Mouse (Mus musculus) midbrain, embryonic 11.5 days (tissue): ENCODE results near the gene Vmn1r197. TPM values are rescaled to one million over a fixed set of nuclear protein-coding genes. Genes with fewer than 3 reads are reported as not detected.
"Not testable (repeated sequence)": the region's sequence is repeated elsewhere in the genome, so short reads cannot be mapped to it uniquely, and the experiment has no call there.

Experiments
- ATAC-seq: fragments of 200-750 bp; cut with Nextera tagmentation; 2 replicates; pipeline ENCODE4 v1.8.0; 2017; ENCODE audit warnings: moderate TSS enrichment, moderate library complexity; ENCODE audit not compliant: low FRiP score
- DNase-seq: peaks from one replicate; pipeline ENCODE4 v3.0.0; 2015; ENCODE audit warnings: low spot score; ENCODE audit errors: missing footprints
- H3K27ac ChIP-seq: fragments of 300-500 bp; sonication (generic); 2 replicates; pipeline ENCODE4 v1.5.1; 2014; ENCODE audit warnings: low read depth, low read length
- H3K27me3 ChIP-seq: fragments of 300-500 bp; sonication (generic); 2 replicates; pipeline ENCODE4 v1.6.1; 2014; ENCODE audit warnings: mild to moderate bottlenecking, low read length, moderate library complexity, mixed read lengths; ENCODE audit not compliant: control insufficient read depth, insufficient read depth
- H3K36me3 ChIP-seq: fragments of 300-500 bp; sonication (generic); 2 replicates; pipeline ENCODE4 v1.6.1; 2014; ENCODE audit warnings: mild to moderate bottlenecking, low read length, moderate library complexity, mixed read lengths; ENCODE audit not compliant: control insufficient read depth, insufficient read depth
- H3K4me1 ChIP-seq: fragments of 300-500 bp; sonication (generic); 2 replicates; pipeline ENCODE4 v1.6.1; 2014; ENCODE audit warnings: low read length; ENCODE audit not compliant: control insufficient read depth, insufficient read depth
- H3K4me2 ChIP-seq: fragments of 300-500 bp; sonication (generic); 2 replicates; pipeline ENCODE4 v1.6.1; 2014; ENCODE audit warnings: mild to moderate bottlenecking, moderate library complexity
- H3K4me3 ChIP-seq: fragments of 300-500 bp; sonication (generic); 2 replicates; pipeline ENCODE4 v1.5.1; 2014; ENCODE audit warnings: low read depth, low read length
- H3K9ac ChIP-seq: fragments of 300-500 bp; sonication (generic); 2 replicates; pipeline ENCODE4 v1.6.1; 2014; ENCODE audit warnings: low read length
- H3K9me3 ChIP-seq: fragments of 300-500 bp; sonication (generic); 2 replicates; pipeline ENCODE4 v1.6.1; 2016; ENCODE audit warnings: low read length; ENCODE audit not compliant: control insufficient read depth
- WGBS: fragments of 180-500 bp; shearing (Covaris S2); extraction: QIAGEN DNeasy Blood & Tissue Kit; methylation state at CpG from one replicate; pipeline ENCODE4 v1.1.7; 2014; 5-methylcytosine and 5-hydroxymethylcytosine counted together
- polyA plus RNA-seq: library from polyadenylated mRNA; unstranded; fragments of >200 nt; fragmentation: Nextera tagmentation; extraction: Ambion mirVana; gene quantifications from 2 replicates; pipeline ENCODE4 v1.2.1, GENCODE M21; 2014

Vmn1r197 gene
- polyA plus RNA-seq, 1 experiment from 2014 or later, result not detected

GRCm38 (mm10) chr13:22350813-22351212, 26.4 kb downstream of the Vmn1r197 start:
- Histone ChIP-seq H3K27me3 (no peaks in the 10 kb centered on the region), H3K9ac (no peak overlapping the region), H3K27ac (no peak overlapping the region), H3K4me2 (no peak overlapping the region), H3K9me3 (no peaks in the 10 kb centered on the region), H3K4me1 (no peaks in the 10 kb centered on the region), H3K4me3 (no peak overlapping the region), H3K36me3 (no peaks in the 10 kb centered on the region)
- DNase-seq, result no peak
- no peak for ATAC-seq
- 93% methylated on average over 1 of the region's 1 CpGs for WGBS

- DNase-seq, result no peak
- WGBS, result 85% methylated on average over 2 of the region's 2 CpGs
- Histone ChIP-seq H3K4me1 (no peaks in the 10 kb centered on the region), H3K27ac (no peak within 1 kb of the TSS), H3K27me3 (no peaks in the 10 kb centered on the region), H3K9ac (no peak within 1 kb of the TSS), H3K9me3 (no peaks in the 10 kb centered on the region), H3K36me3 (no peaks in the 10 kb centered on the region), H3K4me3 (no peak within 1 kb of the TSS), H3K4me2 (no peak within 1 kb of the TSS)
- ATAC-seq, result no peak
Observed at GRCm38 (mm10) chr13:22379518-22379917, 55.1 kb downstream of the Vmn1r197 start, which contains the start of gene Vmn1r199. Gene Vmn1r199, plus strand, starts transcription at chr13:22379818.

GRCm38 (mm10) chr13:22381128-22381527, 56.7 kb downstream of the Vmn1r197 start:
- H3K4me2 ChIP-seq, H3K9me3 ChIP-seq, H3K27ac ChIP-seq, ATAC-seq, H3K4me1 ChIP-seq, H3K36me3 ChIP-seq, H3K4me3 ChIP-seq, H3K27me3 ChIP-seq, H3K9ac ChIP-seq, DNase-seq: not testable (repeated sequence)
- WGBS, result 81% methylated on average over 3 of the region's 3 CpGs

Other genes with a start within 250 kb of the Vmn1r197 start
- not detected in 2 replicates for gene Vmn1r188, start 240.1 kb upstream of the Vmn1r197 start, polyA plus RNA-seq
- not detected in 2 replicates for gene Vmn1r189, start 218.8 kb upstream of the Vmn1r197 start, polyA plus RNA-seq
- not detected in 2 replicates for gene Vmn1r191, start 140.6 kb upstream of the Vmn1r197 start, polyA plus RNA-seq
- not detected in 2 replicates for gene Vmn1r192, start 133.4 kb upstream of the Vmn1r197 start, polyA plus RNA-seq
- gene Vmn1r193, start 101.4 kb upstream of the Vmn1r197 start, polyA plus RNA-seq, result not detected in 2 replicates
- gene Vmn1r194, start 80.4 kb upstream of the Vmn1r197 start, polyA plus RNA-seq, result not detected in 2 replicates
- gene Vmn1r195, start 54.1 kb upstream of the Vmn1r197 start, polyA plus RNA-seq, result not detected in 2 replicates
- gene Vmn1r196, start 34.7 kb upstream of the Vmn1r197 start, polyA plus RNA-seq, result not detected in 2 replicates
- gene Vmn1r198, start 25.8 kb downstream of the Vmn1r197 start, polyA plus RNA-seq, result not detected in 2 replicates
- not detected in 2 replicates for gene Vmn1r199, start 55.2 kb downstream of the Vmn1r197 start, polyA plus RNA-seq
- 0.20 TPM in 1 of 2 replicates, not detected in the other for gene Vmn1r200, start 65.8 kb downstream of the Vmn1r197 start, polyA plus RNA-seq
- gene Vmn1r201, start 147.3 kb downstream of the Vmn1r197 start, polyA plus RNA-seq, result not detected in 2 replicates
- 0.03 TPM in 1 of 2 replicates, not detected in the other for gene Vmn1r202, start 180.8 kb downstream of the Vmn1r197 start, polyA plus RNA-seq
- gene Vmn1r203, start 193.5 kb downstream of the Vmn1r197 start, polyA plus RNA-seq, result not detected in 2 replicates
- gene Vmn1r204, start 228.6 kb downstream of the Vmn1r197 start, polyA plus RNA-seq, result not detected in 2 replicates